Mouse (Mus musculus): ENCODE measurements at regions not wholly inside any gene's neighbourhood (a gene's known extent, or its start where the extent isn't known, plus 50 kb on each side); places are given as distances from the start of the nearest gene placed in this dataset.

GRCm38 (mm10) chr12:70675846-70676245 is 149.5 kb upstream of the Frmd6 start:
- DNase-seq, result no peak

DNA sequence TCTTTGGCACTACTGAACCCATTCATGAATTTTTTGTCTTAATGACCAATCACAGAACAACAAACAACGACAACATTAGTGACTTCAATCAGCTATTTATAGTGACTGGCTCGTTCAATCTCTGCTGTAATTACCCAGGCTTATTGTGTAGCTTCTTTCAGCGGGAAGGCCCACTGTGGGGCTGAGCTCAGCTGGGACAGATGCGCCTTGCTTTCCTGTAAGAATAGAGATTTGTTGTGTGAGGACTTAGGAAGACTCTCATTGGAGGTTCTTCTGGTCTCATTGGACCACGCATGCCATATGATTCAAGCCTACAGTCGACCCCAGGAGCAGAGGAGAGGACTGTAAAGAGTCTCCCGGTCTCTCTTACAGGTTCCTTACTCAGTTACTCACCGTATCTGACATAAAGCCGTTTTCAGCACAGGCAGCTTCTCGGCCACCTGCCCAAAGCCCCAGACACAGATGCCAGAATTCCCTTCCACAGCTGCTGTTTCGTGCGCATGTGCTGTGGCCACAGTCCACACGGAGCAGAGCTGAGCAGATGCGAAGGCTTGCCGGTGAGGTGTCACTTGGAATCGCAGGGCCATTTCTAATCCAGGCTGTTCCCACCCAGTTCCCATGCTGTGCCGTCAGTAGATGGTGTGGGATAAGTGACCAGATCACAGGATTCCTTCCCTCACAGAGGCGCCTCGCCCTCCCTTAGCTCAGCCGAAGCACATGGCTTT is 145.5 kb upstream of the Frmd6 start:
- peak; percentile 32 for DNase-seq

DNA sequence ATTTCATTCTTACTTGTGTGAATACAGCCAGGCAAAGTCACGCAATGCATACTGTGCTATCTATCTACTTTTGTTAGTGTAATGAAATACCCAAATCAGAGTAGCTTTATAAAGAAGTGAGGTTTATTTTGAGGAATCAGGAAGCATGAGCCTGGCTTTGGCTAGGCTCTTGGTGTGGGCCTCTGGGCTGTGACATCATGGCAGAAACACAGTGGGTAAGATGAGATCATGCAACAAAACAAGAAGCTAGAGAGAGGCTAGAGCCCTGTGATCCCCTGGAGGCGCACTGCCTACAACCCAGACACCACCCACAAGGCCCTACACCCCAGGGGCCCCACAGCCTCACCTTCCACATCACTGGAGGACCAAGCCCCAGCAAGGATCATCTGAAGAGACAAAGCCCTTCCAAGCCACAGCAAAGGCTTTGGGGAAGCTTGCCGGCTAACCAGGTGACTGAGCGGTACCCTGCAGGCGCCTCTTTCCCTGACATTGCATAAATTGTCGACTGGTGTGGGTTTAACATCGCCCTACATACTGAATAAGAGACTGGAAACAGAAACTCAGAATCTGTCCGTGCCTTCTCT is 143.8 kb upstream of the Frmd6 start:
- DNase-seq, result no peak

DNA sequence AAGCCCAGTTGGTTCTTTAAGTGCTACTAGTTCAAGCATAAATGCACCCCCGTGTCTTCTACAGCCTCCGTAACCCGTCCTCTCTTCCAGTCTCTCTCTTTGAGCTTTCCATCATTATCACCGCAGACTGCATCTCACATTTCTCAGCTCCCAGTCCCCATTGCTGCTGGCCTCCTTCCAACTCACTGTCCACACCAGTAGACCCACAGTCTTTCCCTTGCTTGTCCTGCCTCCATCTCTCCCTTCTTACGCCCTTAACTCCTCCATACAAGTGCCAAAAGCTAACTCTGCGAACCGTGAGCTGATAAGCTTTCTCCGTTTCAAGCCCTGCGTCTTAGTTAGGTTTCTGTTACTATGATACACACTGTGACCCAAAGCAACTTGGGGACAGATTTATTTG is 141.0 kb upstream of the Frmd6 start:
- no peak for DNase-seq

GRCm38 (mm10) chr12:70685432-70685831 is 139.9 kb upstream of the Frmd6 start:
- peak; percentile 41 for DNase-seq

- DNase-seq, result peak; percentile 61
These were observed 139.0 kb upstream of the Frmd6 start for GRCm38 (mm10) chr12:70686337-70686736.

DNA sequence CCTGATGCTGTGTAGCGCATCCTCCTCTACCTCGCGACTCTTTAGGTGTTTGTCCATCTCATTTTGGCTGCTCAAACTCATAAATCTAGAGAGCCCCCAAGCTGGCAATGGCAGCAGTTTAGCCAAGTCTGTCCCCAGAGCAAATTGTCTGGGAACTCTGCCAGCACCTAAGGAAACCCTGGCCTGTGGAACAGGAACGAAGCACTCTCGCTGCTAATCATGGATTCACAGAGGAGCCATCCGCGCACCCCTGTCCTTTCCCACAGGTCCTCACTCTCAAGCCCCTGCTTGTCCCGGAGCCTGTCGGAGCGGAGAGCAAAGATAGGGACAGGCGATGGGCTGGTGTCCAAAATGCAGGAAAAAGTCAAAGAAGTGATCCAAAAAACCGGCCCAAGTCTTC is 138.3 kb upstream of the Frmd6 start:
- DNase-seq, result peak; percentile 40

DNA sequence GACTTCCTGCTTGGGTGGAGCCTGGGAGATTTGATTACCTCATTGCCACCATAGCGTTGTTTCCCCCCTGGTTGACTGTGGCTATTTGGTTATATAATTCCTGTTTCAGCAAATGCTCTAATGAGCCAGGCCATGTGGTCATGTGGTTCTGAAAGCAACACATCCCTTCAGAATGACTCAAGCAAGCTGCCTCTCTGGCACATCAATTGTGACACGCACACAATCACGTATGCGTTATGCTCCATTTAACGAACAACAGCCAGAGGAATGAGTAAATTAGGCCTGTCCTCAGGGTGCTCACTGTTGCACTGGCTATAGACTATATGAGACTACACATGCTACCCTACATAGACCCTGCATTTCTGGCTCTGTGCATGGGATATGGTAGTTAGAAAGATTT is 130.2 kb upstream of the Frmd6 start:
- no peak for DNase-seq

- DNase-seq, result no peak
These were observed 129.1 kb upstream of the Frmd6 start for GRCm38 (mm10) chr12:70696256-70696655.

DNA sequence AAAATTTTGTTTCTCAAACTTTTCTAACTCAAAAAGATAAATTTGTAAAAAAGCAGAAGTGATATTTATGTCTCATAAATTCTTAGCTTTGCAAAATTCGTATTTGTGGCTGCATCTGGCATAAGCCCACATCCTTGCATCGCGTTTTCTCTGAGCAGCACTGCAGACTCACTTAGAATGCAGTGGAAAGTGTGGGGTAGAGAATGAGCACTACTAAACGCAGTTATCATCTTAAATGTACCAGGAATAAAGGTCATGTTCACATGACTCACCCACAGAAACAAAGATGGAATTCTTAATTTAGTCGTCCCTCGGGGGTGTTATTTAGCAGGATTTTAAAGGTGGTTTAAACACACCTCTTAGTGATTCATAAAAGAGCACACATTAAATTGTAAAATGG is 126.8 kb upstream of the Frmd6 start:
- DNase-seq, result no peak

- DNase-seq, result no peak
These were observed 122.8 kb upstream of the Frmd6 start for GRCm38 (mm10) chr12:70702473-70702872.

- no peak for DNase-seq
These were observed 118.3 kb upstream of the Frmd6 start for GRCm38 (mm10) chr12:70706806-70707628.

GRCm38 (mm10) chr12:70707629-70708289 is 117.6 kb upstream of the Frmd6 start:
- peak; percentile 61 for DNase-seq

DNA sequence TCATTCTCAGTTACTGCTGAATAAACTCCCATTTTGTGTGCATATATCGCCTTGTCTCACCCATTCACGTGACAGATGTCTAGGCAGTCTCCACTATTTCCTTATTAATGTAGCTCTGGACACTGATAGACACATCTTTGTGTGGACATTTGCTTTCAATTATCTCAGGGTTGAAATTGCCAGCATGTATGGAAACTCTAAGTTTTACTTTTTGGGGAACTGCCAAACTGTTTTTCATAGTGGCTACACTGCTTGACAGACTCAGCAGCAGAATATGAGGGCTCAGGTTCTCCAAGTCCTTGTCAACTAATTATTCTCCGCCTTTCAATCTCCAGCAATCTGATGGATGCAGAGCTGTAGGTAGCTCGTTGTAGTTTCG is 117.0 kb upstream of the Frmd6 start:
- DNase-seq, result no peak

DNA sequence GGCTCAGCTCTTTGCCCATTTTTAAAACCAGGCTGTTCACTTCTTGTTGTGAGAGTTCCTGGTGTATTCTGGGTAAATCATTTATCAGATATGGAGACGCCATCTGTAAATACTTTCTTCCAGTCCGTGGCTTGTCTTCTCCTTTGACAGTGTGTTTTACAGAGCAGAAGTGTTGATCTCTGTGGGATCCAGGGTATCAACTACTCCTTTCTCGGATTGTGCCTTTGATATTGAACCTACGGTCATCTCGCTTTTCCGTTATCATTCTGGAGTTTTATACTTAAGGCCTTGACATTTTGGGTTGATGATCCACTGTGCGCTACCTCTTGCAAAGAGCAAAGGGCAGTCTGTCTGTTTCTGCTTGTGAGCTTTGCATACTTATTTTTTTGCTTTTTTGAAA is 115.0 kb upstream of the Frmd6 start:
- no peak for DNase-seq

DNA sequence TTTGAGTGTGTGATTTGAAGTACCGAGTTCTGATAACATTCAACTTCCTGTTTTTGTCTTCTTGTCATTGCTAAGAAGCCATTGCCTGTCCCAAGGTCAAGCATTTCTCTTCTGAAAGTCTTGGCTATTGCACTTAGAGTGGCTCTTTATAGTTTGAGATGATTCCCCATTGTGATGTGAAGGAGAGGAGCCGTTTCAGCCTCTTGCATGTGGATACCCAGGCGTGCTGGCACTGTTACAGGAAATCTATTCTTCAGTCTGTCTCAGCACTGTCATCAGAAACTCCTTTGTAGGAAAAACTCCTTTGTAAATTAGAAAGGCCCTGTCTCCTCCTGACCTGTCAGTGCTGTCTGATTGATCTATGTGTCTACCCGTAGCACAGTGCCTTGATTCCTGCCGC is 114.3 kb upstream of the Frmd6 start:
- no peak for DNase-seq

GRCm38 (mm10) chr12:70712322-70713024 is 112.8 kb upstream of the Frmd6 start:
- no peak for DNase-seq

DNA sequence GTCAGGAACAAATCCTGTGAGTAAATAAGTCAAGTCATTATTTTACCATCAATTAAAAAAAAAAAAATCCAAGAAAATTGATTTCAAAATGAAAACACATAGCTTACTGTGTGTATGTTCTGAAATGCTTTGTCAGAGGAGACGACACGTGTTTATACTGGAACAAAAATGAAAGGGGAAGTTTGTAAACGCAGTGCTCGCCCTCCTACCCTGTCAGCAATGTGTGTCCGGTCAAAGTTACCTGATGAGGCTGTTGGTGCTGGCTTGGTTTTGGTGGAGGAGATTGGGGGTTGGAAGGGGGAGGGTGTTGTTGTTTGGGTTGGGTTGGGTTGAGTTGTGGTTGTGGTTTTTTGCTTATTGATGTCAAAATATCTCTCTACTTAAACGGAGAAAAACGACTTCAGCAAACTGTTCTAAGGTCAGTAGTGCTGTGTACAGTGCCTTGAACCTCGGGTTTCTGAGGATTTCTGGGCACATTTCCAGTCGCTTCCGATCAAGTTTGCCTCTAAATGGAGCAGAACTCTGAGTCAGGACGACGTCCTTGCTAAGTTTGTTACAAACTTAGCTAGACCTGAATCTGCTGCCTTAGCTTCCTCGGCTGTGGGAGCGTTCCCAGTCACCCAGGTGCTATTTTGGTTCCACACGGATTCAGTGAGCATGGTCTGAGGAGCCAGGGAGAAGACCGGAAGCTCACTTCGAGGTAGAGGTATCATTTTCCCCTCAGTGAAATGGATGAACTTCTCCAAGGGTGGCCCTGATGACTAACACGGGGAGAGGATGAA is 111.6 kb upstream of the Frmd6 start:
- DNase-seq, result peak; percentile 40

- DNase-seq, result no peak
These were observed 111.0 kb upstream of the Frmd6 start for GRCm38 (mm10) chr12:70714281-70714679.

- no peak for DNase-seq
These were observed 109.5 kb upstream of the Frmd6 start for GRCm38 (mm10) chr12:70715836-70716235.

DNA sequence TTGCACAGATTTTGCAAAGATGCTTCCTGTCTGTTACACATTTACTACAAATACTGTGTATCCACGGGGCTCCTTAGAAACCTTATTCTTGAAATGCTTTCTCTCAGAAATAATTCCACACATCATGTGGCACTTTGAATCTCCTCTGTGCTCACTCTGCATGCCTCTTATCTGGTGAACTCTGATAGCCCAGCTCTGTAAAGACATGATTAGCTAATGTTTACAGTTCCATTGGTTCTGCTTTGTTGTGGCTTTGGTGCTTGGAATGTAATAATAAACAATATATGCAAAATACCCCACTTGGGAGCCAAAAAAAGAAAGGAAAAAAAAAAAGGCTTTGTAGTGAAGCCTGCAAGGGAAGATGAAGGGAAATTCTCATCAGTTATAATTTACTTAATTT is 106.7 kb upstream of the Frmd6 start:
- DNase-seq, result peak; percentile 42

- DNase-seq, result peak; percentile 37
These were observed 106.1 kb upstream of the Frmd6 start for GRCm38 (mm10) chr12:70719255-70719654.

Measured in lung, postnatal 36 days (tissue).